Mouse (Mus musculus): ENCODE measurements around the gene Ceacam19. TPM values are rescaled to one million over a fixed set of nuclear protein-coding genes. Genes with fewer than 3 reads are reported as not detected.

Ceacam19 gene
- total RNA-seq, 1 experiment from 2014 or later = not detected

DNA sequence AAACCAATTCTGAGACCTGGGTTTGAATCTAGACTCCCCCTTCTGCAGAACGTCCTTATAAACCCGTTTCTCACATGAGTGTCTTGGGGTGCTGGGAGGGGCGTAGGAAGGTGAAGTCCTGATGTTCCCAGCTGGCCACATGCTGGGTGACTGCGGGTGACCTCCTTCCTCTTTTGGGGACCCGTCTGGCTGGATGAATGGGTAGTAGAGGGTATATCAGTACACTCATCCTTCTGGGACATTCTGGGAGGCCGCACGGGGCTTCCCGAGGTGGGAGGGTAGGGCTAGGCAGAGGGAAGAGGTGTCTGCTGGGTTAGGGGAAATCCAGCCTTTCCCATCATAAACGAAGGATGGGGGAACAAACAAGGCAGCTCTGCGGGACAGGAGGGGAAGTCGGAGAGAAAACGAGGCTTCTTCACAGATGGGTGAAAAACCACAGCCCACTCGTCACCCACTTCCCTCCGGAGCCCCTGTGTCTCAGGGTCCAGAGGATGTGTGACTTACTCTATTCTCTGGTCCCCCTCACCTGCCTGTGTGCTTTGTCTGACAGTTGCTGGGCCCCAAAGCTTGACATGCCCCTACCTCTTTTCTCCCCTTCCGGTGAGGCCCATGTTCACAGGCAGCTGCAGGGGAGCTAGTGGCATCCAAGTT lies 43.1 kb downstream of the Ceacam19 start:
- peak; percentile 64 for ATAC-seq (replicated peaks; ENCODE audit: low read depth, poor library complexity, severe bottlenecking)

- ATAC-seq (replicated peaks; ENCODE audit: low read depth, poor library complexity, severe bottlenecking) = peak; percentile 57
Observed at GRCm38 (mm10) chr7:19843561-19843960, 44.2 kb downstream of the Ceacam19 start.

DNA sequence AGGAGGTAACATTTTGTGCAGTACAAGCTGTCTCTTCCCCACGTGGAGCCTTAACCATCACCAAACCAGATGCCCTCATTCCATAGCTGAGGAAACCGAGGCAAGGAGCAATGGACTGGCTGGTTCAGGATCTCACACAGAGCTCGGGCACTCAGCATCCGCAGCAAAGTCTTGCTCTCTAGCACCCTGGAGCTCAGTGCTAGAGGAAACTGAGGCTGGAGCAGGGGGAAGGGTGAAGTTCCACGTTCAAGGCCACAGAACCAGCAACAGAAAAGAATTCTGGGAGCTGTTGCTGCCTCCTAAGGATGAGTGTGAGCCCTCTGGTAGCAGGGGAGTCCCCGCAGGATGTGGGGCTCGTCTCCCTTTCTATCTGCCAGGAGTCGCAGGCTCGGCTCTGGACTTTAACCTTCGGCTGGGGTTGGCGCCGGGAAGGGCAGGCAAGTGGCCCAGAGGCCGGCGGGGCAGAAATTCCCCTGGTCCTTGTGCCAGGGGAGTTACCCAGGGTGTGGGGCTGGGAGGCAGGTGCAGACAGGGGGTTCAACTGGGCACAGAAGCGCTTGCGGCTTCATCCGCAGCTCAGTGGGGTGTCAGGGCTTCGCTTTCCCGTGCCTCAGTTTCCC lies 44.8 kb downstream of the Ceacam19 start:
- ATAC-seq (replicated peaks; ENCODE audit: low read depth, poor library complexity, severe bottlenecking) = no peak

- ATAC-seq (replicated peaks; ENCODE audit: low read depth, poor library complexity, severe bottlenecking) = no peak
Observed at GRCm38 (mm10) chr7:19841686-19842413, 45.9 kb downstream of the Ceacam19 start.

GRCm38 (mm10) chr7:19840936-19841335 lies 46.8 kb downstream of the Ceacam19 start:
- no peak for ATAC-seq (replicated peaks; ENCODE audit: low read depth, poor library complexity, severe bottlenecking)

DNA sequence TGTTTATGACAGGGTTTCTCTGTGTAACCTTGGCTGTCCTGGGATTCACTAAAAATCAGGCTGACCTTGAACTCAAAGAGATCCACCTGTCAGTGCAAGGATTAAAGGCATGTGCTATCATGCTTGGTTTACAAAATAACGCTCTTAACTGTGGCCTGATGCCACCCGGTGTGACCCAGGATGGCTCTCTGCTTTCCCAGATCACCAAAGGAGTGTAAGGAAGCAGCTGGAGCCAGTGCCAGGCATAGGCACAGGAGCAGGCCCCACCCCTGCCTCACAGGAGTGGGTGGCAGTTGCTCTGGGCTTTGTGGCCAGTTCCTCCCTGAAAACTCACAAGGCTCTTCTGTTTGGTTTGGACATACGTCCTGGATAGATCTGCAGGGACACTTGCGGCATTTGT lies 47.4 kb downstream of the Ceacam19 start:
- ATAC-seq (replicated peaks; ENCODE audit: low read depth, poor library complexity, severe bottlenecking) = no peak

GRCm38 (mm10) chr7:19836843-19837242 lies 50.9 kb downstream of the Ceacam19 start:
- no peak for ATAC-seq (replicated peaks; ENCODE audit: low read depth, poor library complexity, severe bottlenecking)

DNA sequence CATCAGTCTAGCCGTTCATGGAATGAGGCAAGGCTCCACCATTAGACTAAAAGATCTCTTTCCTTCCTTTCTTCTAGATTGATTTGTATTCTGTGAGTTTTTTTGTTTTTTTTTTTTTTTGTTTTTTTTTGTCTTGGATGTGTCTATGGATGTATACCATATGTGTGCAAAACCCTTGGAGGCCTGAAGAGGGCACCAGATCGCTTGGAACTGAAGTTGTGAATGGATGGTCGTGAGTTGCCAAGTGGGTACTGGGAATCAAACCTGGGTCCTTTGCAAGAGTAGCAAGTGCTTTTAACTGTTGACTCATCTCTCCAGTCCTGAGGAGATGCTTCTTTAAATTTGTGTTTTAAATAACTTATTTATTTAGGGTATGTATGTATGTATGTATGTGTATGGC lies 53.7 kb downstream of the Ceacam19 start:
- ATAC-seq (replicated peaks; ENCODE audit: low read depth, poor library complexity, severe bottlenecking) = no peak

DNA sequence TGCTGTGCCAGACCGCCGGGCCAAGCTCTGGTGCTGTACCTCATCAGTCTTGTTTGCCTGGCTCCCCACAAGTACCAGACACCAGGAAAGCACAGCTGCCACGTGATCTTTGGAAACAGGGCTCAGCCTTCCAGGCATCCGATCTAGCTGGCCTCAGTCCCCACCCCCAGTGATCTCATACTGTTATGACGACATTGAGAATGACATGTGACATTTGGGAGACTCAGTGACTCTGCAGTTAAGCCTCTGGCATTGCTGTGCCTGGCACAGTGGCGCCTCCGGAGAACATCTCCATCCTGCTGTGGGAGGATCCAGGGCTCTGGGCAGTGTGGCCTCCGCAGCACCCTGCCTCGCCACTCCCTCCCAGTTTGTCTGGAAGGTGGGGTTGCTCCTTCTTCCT lies 55.9 kb downstream of the Ceacam19 start:
- ATAC-seq (replicated peaks; ENCODE audit: low read depth, poor library complexity, severe bottlenecking) = peak; percentile 40

GRCm38 (mm10) chr7:19830682-19831156 lies 57.0 kb downstream of the Ceacam19 start:
- peak; percentile 91 for ATAC-seq (replicated peaks; ENCODE audit: low read depth, poor library complexity, severe bottlenecking)

DNA sequence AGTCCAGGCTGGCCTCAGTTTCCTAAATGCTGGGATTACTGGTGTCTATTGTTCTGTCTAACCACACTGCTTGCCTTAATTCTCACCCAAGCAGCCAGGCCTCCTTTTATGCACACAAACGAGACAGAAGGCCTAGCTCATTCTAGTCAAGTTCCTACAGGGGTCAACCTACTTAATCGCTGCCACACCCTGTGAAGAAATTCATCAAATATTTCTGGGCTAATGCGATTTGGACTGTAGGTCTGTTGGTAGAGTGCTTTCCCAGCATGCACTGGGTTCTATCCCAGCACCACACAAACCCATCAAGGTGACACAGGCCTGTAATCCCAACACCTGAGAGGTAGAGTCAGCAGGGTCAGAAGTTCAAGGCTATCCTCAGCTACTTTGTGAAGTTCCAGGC lies 58.1 kb downstream of the Ceacam19 start:
- ATAC-seq (replicated peaks; ENCODE audit: low read depth, poor library complexity, severe bottlenecking) = no peak

GRCm38 (mm10) chr7:19826756-19827155 lies 61.0 kb downstream of the Ceacam19 start:
- no peak for ATAC-seq (replicated peaks; ENCODE audit: low read depth, poor library complexity, severe bottlenecking)

Other genes with a start within 250 kb of the Ceacam19 start
- 28.0 and 29.1 TPM in 2 replicates for gene Clptm1, start 222.9 kb downstream of the Ceacam19 start, total RNA-seq (2017)
- not detected in 2 replicates for gene Apoc2, start 210.0 kb downstream of the Ceacam19 start, total RNA-seq (2017)
- not detected in 2 replicates for gene Gm44805, start 206.5 kb downstream of the Ceacam19 start, total RNA-seq (2017)
- not detected in 2 replicates for gene Apoc4, start 206.5 kb downstream of the Ceacam19 start, total RNA-seq (2017)
- gene Apoc1, start 195.3 kb downstream of the Ceacam19 start, total RNA-seq (2017) = 7.3 TPM in 1 of 2 replicates, not detected in the other
- 659 and 679 TPM in 2 replicates for gene Apoe, start 188.8 kb downstream of the Ceacam19 start, total RNA-seq (2017)
- 40.1 and 47.0 TPM in 2 replicates for gene Tomm40, start 172.5 kb downstream of the Ceacam19 start, total RNA-seq (2017)
- 0.73 and 2.5 TPM in 2 replicates for gene Nectin2, start 137.5 kb downstream of the Ceacam19 start, total RNA-seq (2017)
- gene Bcam, start 116.9 kb downstream of the Ceacam19 start, total RNA-seq (2017) = 0.32 TPM in 1 of 2 replicates, not detected in the other
- gene Cblc, start 91.2 kb downstream of the Ceacam19 start, total RNA-seq (2017) = not detected in 2 replicates
- gene Bcl3, start 65.2 kb downstream of the Ceacam19 start, total RNA-seq (2017) = 1.6 and 2.4 TPM in 2 replicates
- not detected in 2 replicates for gene Gm19345, start 36.0 kb downstream of the Ceacam19 start, total RNA-seq (2017)
- gene Ceacam16, start 26.7 kb downstream of the Ceacam19 start, total RNA-seq (2017) = not detected in 2 replicates
- 7.7 and 9.7 TPM in 2 replicates for gene Pvr, start 33.2 kb upstream of the Ceacam19 start, total RNA-seq (2017)
- gene Igsf23, start 62.8 kb upstream of the Ceacam19 start, total RNA-seq (2017) = 0.29 and 0.46 TPM in 2 replicates
- not detected in 2 replicates for gene Ceacam20, start 77.4 kb upstream of the Ceacam19 start, total RNA-seq (2017)
- gene Nlrp9b, start 103.5 kb upstream of the Ceacam19 start, total RNA-seq (2017) = not detected in 2 replicates
- not detected in 2 replicates for gene Vmn1r91, start 211.7 kb upstream of the Ceacam19 start, total RNA-seq (2017)
- gene Gm16442, start 234.6 kb upstream of the Ceacam19 start, total RNA-seq (2017) = not detected in 2 replicates